Mouse (Mus musculus) T-cell, adult 2 months (primary cell): Measurements from ENCODE around the gene Snx29.
"Not testable (repeated sequence)": the region's sequence is repeated elsewhere in the genome, so short reads cannot be mapped to it uniquely, and the experiment has no call there.

ENCODE experiments used
- DNase-seq: peaks from one replicate; pipeline ENCODE4 v3.0.0; 2022; ENCODE audit warnings: low spot score

Snx29 gene

GRCm38 (mm10) chr16:11495923-11496616 lies 173.4 kb downstream of the Snx29 start:
- no peak for DNase-seq

- no peak for DNase-seq
Measured at GRCm38 (mm10) chr16:11496721-11497120, 174.0 kb downstream of the Snx29 start.

- DNase-seq, result no peak
Measured at GRCm38 (mm10) chr16:11500061-11500460, 177.4 kb downstream of the Snx29 start.

GRCm38 (mm10) chr16:11501138-11501537 lies 178.4 kb downstream of the Snx29 start:
- DNase-seq, result peak; percentile 43

GRCm38 (mm10) chr16:11501611-11502010 lies 178.9 kb downstream of the Snx29 start:
- no peak for DNase-seq

GRCm38 (mm10) chr16:11504666-11505491 lies 182.2 kb downstream of the Snx29 start:
- no peak for DNase-seq

- no peak for DNase-seq
Measured at GRCm38 (mm10) chr16:11505492-11506176, 182.9 kb downstream of the Snx29 start.

GRCm38 (mm10) chr16:11507188-11507731 lies 184.6 kb downstream of the Snx29 start:
- no peak for DNase-seq

GRCm38 (mm10) chr16:11508341-11508740 lies 185.6 kb downstream of the Snx29 start:
- DNase-seq, result no peak

- no peak for DNase-seq
Measured at GRCm38 (mm10) chr16:11510416-11510815, 187.7 kb downstream of the Snx29 start.

GRCm38 (mm10) chr16:11510854-11511253 lies 188.1 kb downstream of the Snx29 start:
- DNase-seq, result no peak

GRCm38 (mm10) chr16:11511696-11512095 lies 189.0 kb downstream of the Snx29 start:
- not testable (repeated sequence) for DNase-seq

- DNase-seq, result no peak
Measured at GRCm38 (mm10) chr16:11516681-11517080, 194.0 kb downstream of the Snx29 start.

- no peak for DNase-seq
Measured at GRCm38 (mm10) chr16:11517385-11517784, 194.7 kb downstream of the Snx29 start.

- DNase-seq, result peak; percentile 32
Measured at GRCm38 (mm10) chr16:11518803-11519498, 196.2 kb downstream of the Snx29 start.

GRCm38 (mm10) chr16:11526104-11526786 lies 203.5 kb downstream of the Snx29 start:
- DNase-seq, result peak; percentile 56

GRCm38 (mm10) chr16:11526996-11527395 lies 204.3 kb downstream of the Snx29 start:
- no peak for DNase-seq

GRCm38 (mm10) chr16:11530466-11531194 lies 207.9 kb downstream of the Snx29 start:
- no peak for DNase-seq

GRCm38 (mm10) chr16:11531441-11531840 lies 208.7 kb downstream of the Snx29 start:
- no peak for DNase-seq

- no peak for DNase-seq
Measured at GRCm38 (mm10) chr16:11532592-11532991, 209.9 kb downstream of the Snx29 start.
